Mouse (Mus musculus): ENCODE results near the gene C1qb. TPM values are rescaled to one million over a fixed set of nuclear protein-coding genes. Genes with fewer than 3 reads are reported as not detected.

Gene C1qb
- not detected for polyA plus RNA-seq (2017; shearing (Covaris generic))

DNA sequence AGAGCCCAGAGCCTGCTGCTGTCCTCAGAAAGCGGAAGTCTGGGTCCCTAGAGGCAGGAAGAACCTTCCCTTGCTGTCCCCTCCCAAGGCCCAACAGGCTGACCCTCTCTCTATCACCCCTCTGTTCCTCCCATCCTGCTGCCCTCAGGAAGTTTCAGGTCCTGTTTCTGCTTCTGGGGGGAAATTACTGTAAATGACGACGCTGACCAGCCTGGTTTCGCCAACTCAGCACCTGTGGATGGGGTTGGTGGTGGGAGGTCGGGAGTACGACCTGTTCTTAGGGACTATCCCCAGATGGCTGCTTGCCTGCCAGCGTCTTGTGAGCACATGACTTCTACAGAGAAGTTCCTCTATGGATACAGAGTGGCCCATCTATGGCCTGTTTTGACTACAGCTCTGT is at the start of gene C1qb:
Gene C1qb, minus strand, starts transcription at position 87 of the 400 bp plus-strand sequence.

GRCm38 (mm10) chr4:136898637-136899036 is 12.7 kb upstream of the C1qb start, which contains the start of gene C1qa:
Gene C1qa (minus strand): TSS chr4:136898803.

GRCm38 (mm10) chr4:136892811-136893210 is 6.8 kb upstream of the C1qb start, which contains the start of gene C1qc:
Gene C1qc (minus strand): TSS chr4:136893065.

DNA sequence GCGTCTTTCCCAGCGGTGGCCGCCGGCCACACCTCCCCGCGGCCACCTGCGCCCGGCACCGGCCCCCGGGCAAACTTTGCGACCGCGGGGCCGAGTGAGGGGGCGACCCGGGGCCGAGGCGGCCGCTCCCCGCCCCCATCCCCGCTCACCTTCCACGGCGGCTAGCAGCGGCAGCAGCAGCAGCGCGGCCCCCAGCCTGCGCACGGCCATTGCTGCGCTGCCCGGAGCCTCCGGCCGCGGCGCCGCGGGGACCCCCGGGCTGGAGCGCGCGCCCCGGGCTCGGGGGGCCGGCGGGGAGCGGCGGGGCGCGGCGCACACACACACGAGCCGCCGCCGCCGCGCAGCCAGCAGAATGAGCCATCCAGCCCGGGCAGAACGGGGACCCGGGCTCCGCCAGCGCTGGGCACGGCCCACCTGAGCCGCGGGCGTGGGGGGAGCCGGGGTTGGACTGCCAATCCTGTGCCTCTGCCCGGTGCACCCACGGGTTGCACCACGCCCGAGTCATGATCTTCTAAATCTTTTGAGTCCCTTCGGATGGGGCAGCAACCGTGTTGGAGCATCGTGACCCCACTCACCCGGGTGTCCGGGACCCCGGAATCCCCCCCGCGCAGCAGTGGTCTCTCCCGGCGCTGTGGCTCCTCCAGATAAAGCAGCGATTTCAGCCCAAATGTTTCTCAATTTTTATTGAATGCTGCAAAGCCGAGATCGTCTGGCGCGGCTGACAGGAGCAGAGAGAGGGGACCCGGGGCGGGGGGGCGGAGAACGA is 50.2 kb downstream of the C1qb start, which contains the start of gene Ephb2:
Gene Ephb2, minus strand, starts transcription at position 368 of the 766 bp plus-strand sequence.

Other genes starting within 250 kb of the C1qb start
- gene Ephb2, start 50.2 kb downstream of the C1qb start, polyA plus RNA-seq (2017; shearing (Covaris generic)), result 0.12 TPM
- not detected for gene C1qc, start 6.9 kb upstream of the C1qb start, polyA plus RNA-seq (2017; shearing (Covaris generic))
- not detected for gene C1qa, start 12.6 kb upstream of the C1qb start, polyA plus RNA-seq (2017; shearing (Covaris generic))
- not detected for gene Epha8, start 70.6 kb upstream of the C1qb start, polyA plus RNA-seq (2017; shearing (Covaris generic))
- 10.5 TPM for gene Zbtb40, start 162.6 kb upstream of the C1qb start, polyA plus RNA-seq (2017; shearing (Covaris generic))

All from effector memory CD4-positive, alpha-beta T cell, adult 7 months (primary cell).